9 mouse cellular contexts compared by ENCODE assay signal in genomic region chr8:3215561-3215960, GRCm38 (mm10).
A peak's percentile ranks its signal among the peaks of the same experiment; 100 is the strongest.
DNase-seq lines count a peak whose midpoint lies in the region; TF ChIP-seq lines count a peak whose summit lies in the region.
"Had no signal": no experiment of that assay in that cellular context is flagged by ENCODE, and none has a peak within 500 bp of the region (broad histone marks: within the 10 kb centered on the region; RNA-seq: fewer than 3 reads in every experiment).

No protein-coding gene starts in this region.

- no peaks in the 10 kb centered on the region for H3K27me3 ChIP-seq in small intestine, adult 2 months (ENCODE audit: control insufficient read depth, insufficient read depth, low read length)

- intact Hi-C loops in heart, postnatal 36 days (cut with DNase I), result loop anchor here (5.0 kb wide), 1 partner anchor 33 kb away; no protein-coding TSS in a partner anchor

- TF ChIP-seq POLR2A in small intestine, adult 2 months (IDR thresholded peaks at IDR 0.05; ENCODE audit: low read depth, low read length), result no peak

- H3K27ac ChIP-seq in small intestine, adult 2 months (ENCODE audit: insufficient read depth, low read depth, low read length), result peak overlapping the region; percentile 19
- H3K27ac ChIP-seq: macrophage had no signal

- H3K4me1 ChIP-seq in small intestine, adult 2 months (ENCODE audit: control insufficient read depth, insufficient read depth, insufficient read length, low read length), result peaks cover 15% of the 10 kb centered on the region; the same call in 1 of the 2 replicates

- no peak for TF ChIP-seq CTCF in small intestine, adult 2 months (IDR thresholded peaks at IDR 0.05; ENCODE audit: extremely low read depth, insufficient read length, insufficient replicate concordance, low read depth, low read length)

- 0 out of 2 replicates have a peak, but pooled peaks cover 1% of the 10 kb centered on the region for H3K36me3 ChIP-seq in small intestine, adult 2 months (ENCODE audit: control insufficient read depth, insufficient read depth, low read length)

- DNase-seq in ovary, adult 18-20 months (ENCODE audit: low spot score), result peak; percentile 34
- no peak for DNase-seq in ovary, postnatal 14 days (ENCODE audit: low spot score)
- DNase-seq in heart, postnatal 36 days, result peak; percentile 41 to 51
- DNase-seq in liver, result peak; percentile 13
- DNase-seq in frontal cortex, adult 2 months (ENCODE audit: extremely low spot score in 1 of 2, low spot score in 1 of 2), result no peak
- no peak for DNase-seq in urinary bladder, adult 18-20 months (ENCODE audit: low spot score in 2 of 2)
- DNase-seq in spleen, postnatal 4 days (ENCODE audit: low spot score in 2 of 2), result no peak

- H3K4me3 ChIP-seq in small intestine, adult 2 months (ENCODE audit: low read depth, low read length), result no peak overlapping the region

Comparison
In these comparisons a context has a peak if more than half of its experiments do, and no peak if none do; other contexts are left out.
1. DNase-seq: peak in ovary, adult 18-20 months (single experiment), heart, postnatal 36 days (2 of 2) and liver (single experiment); none in ovary, postnatal 14 days (single experiment), frontal cortex, adult 2 months (0 of 2), urinary bladder, adult 18-20 months (0 of 2) and spleen, postnatal 4 days (0 of 2).